Mouse (Mus musculus) layer of hippocampus, adult 11-12 months (tissue): ENCODE results near the gene Hmga1.

Experiments used
- DNase-seq: peaks from one replicate; pipeline ENCODE4 v3.0.0; 2022; ENCODE audit warnings: low spot score

Gene Hmga1

DNA sequence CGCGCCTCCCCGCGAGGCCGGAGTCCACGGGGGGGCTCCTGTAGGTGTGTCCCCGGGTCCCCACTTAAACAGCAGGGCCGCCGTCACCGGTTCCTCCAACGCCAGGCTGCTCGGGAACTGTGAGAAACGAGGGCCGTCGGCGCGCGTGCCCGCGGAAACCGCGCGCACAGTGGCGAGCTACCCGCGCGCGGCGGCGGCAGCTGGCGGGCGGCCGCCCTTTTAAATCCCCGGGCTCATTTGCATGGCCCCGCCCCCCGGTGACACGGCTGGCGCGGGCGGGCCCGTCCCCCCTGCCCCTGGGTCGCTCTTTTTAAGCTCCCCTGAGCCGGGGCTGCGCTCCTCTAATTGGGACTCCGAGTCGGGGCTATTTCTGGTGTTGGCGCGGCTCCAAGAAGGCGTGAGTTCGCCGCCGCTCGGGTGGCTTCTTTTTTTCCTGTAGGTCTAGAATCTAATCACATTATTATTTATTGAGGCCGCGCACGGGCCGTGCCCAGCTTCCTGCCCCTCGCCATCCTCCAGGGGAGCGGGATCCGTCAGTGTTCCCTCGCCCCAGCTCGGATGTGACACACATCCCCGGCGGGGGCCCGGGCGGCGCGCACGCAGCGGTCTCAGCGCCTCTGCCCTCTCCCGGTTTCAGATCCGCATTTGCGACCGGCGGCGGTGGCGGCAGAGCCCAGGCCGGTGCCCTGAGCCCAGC lies at the start of gene Hmga1:
Gene Hmga1 (plus strand): TSS at position 183 of the 697 bp plus-strand sequence.
- DNase-seq: peak; percentile 82

DNA sequence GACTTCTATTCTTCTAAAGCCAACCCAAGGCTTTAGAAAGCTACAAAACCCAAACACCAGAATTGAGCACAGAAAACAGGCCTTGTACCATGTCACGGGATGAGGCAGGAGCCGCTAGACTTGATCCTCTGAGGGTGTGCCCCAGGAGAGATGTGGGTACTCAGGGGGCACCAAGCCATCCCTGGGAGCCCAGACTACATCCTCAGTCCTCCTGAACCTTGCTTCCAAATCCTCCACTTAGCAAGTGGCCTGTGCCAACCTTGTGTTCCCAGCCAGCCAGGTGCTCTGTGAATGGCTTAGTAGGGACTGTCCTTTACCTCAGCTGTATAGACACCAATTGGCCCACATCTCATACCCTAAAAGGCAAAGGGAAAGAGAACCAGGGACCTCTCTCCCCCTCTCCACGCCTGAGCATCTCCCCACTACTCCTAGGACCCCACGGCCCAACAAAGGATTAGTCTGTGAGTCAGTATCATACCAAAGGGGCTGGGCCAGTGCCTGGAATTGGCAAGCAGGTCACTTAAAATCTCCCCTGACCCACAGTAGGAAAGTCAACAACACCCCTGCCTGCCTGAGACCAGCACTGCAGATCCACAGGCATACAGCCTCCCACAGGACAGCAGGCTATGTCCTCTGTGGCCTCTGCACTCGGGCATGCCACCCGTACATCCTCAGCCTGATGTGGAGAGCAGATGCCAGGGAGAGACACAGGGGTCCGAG lies 49.3 kb upstream of the Hmga1 start:
- no peak for DNase-seq

DNA sequence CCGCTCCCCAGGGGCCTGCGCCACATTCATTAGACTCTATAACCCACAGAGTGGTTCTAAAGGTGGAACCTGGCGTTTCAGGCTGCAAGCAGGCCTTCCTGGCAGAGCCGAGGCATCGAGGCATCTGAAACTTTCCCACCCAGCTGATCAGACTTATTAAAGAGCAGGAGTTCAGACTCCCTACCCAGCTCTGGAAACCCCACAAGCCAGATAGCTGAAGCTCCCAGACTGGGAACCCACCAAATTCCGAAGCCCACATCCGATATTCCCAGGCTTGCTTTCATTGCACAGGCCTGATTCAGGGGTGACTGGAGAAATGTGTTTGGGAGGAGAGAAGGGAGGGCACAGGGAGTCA lies 48.7 kb upstream of the Hmga1 start:
- DNase-seq: no peak

DNA sequence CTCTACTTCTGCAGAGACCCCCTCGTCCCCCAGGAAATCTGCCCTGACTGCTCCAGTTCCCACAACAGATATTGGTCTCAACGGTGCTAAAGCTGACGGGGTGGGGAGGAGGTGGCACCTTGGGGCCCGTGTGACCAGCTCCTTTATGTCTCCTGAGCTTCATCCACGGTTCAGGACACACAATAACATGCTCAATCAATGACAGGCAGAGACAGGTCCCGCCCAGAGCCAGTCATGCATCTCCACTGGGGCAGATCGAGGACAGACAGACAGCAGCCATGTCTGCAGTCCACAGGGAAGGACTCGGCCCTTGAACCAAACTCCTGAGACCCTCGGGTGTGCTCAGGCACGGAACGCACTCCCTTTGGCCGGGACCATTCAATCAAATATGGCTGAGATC lies 48.3 kb upstream of the Hmga1 start:
- DNase-seq: no peak

GRCm38 (mm10) chr17:27508513-27508912 lies 47.8 kb upstream of the Hmga1 start:
- no peak for DNase-seq

- no peak for DNase-seq
Measured at GRCm38 (mm10) chr17:27509056-27509455, 47.2 kb upstream of the Hmga1 start.

DNA sequence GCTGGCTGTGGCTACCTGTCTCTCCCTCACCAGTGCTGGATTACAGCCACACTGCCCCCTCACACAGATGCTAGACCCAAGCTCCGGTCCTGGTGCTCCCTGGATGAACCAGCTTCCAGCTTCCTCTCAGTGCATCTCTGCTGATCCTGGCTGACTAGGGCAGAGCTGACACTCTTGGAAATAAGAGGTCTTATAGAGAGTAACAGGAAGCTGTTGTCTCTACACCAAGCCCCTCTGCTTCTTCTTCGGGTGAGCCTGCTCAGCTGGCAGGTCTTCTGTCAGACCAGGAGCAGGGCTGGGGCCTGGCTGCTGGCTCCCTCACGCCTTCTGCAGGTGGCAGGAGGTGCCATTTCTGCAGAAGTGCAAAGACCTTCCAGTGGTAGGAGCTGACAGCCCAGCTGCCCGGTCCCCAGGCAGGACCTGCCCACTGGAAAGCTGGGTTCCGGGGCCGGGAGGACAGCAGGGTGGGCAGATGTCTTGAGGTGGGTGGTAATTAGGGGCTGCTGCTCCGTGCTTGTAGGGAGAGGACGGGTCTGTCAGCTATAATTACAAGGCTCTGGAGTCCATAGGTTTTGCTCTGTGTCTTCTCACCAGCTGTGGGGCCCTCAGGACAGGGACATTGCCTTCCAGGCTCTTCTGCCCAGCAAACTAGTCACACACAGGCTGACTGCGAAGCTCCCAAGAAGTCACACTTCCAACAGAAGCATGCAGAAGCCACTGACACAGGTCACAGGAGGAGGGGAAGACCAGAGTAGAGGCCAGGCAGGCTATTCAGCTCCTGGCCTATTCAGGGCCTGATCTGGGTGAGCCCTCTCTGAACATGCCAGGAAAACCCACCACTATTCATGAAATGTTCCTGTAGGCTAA lies 45.8 kb upstream of the Hmga1 start:
- no peak for DNase-seq

- no peak for DNase-seq
Measured at GRCm38 (mm10) chr17:27511125-27511735, 45.1 kb upstream of the Hmga1 start.

GRCm38 (mm10) chr17:27511865-27512618 lies 44.3 kb upstream of the Hmga1 start:
- peak; percentile 24 for DNase-seq

- no peak for DNase-seq
Measured at GRCm38 (mm10) chr17:27512619-27513161, 43.6 kb upstream of the Hmga1 start.

DNA sequence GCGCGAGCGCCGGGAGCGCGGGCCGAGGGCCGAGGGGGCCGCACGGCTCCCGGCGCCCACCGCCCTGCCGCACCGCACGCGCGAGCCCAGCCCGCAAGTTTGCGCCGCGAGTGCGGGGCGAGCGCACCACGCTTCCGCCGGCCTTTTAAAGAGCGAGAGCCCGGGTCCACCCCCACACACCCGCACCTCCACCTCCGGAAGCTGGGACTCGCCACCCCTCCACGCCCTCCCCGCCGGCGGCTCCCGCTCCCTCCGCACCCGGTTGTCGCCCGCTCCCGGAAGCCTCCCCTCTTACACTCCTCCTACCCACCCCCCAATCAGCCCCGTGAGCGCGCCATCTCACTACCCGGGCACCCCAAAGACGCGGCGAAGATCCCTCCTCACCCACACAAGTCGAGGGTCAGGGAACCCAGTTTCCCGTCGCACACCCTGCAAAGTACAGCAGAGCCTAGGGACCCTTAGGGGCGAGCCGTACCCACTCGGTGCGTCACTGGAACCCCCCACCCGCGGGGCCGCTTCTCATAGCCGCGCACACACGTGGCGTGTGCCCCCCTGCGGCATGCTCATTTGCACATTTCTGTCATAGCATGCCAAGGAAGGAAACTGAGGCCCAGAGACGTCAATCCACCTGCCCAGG lies 42.9 kb upstream of the Hmga1 start:
- DNase-seq: no peak

DNA sequence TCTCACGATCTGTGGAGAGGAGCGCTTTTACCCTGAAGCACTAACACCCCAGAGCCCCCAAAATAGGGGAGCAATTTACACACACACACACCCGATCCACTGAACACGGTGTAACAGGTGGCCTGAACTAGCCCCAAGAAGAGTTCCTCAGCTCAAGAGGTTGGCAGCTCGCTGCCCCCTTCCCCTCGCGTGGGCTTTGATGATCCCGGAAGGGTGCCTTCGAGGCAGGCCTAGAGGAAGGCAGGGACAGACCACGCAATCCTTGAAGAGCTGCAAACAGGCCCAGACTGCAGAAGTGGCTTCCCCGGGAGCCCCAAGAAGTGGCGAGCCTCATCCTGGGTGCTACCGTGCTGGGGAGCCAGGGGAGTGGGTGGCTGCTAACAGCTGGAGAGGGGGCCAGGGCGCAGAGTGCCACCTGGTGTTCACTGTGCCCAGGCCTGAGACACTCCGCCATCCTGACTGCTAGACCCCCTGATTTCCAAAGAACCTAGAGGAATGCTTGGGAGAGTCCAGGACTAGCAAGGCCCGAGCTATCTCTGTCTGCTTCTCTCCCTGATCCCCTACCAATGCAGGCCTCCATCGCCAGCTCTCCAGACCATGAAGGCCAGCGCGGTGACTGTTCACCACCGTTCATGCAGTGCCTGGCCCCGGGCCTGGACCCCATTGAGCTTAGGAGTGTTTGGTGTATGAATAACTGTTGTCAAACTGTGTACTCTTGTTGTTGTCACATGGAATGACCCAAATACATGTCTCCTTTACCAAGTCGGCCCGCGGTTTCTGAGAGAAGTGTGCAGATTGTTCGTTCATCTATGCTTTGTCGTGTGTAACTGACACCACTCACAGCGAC lies 42.2 kb upstream of the Hmga1 start:
- DNase-seq: no peak

GRCm38 (mm10) chr17:27518296-27518695 lies 38.0 kb upstream of the Hmga1 start:
- DNase-seq: no peak

GRCm38 (mm10) chr17:27518700-27519595 lies 37.3 kb upstream of the Hmga1 start:
- DNase-seq: no peak

- DNase-seq: peak; percentile 51
Measured at GRCm38 (mm10) chr17:27520557-27520956, 35.7 kb upstream of the Hmga1 start.

DNA sequence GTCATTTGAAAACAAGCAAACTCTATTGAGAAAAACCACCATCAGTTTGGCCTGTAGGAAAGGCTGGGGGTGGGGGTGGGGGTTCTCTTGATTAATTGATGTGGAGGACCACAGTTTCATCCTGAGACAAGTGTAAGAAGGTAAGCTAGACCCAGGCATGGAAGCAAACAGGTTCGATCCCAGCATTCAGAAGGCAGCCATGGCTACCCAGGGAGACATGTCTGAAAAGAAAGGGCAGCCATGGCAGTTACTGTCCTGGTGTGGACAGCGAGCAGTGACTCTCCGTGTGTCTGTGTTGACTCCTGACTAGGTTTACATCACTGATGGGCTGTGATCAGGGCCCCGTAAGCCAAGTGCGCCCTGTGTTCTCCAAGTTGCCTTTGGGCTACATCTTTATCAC lies 35.0 kb upstream of the Hmga1 start, which contains the start of gene Grm4:
Gene Grm4 (minus strand): TSS at position 101 of the 400 bp plus-strand sequence.
- no peak for DNase-seq

- no peak for DNase-seq
Measured at GRCm38 (mm10) chr17:27523121-27523520, 33.2 kb upstream of the Hmga1 start.

GRCm38 (mm10) chr17:27527188-27527587 lies 29.1 kb upstream of the Hmga1 start:
- DNase-seq: no peak

GRCm38 (mm10) chr17:27528030-27528429 lies 28.3 kb upstream of the Hmga1 start:
- DNase-seq: no peak
